Mouse (Mus musculus) stomach, postnatal 0 days (tissue): ENCODE measurements around the gene Slx4ip. TPM values are rescaled to one million over a fixed set of nuclear protein-coding genes. Genes with fewer than 3 reads are reported as not detected.

Source experiments
- ATAC-seq: fragments of 200-750 bp; cut with Nextera tagmentation; 2 replicates; pipeline ENCODE4 v1.8.0; 2017; ENCODE audit not compliant: low FRiP score, low TSS enrichment
- DNase-seq: peaks from one replicate; pipeline ENCODE4 v3.0.0-alpha.2; 2016; ENCODE audit warnings: low spot score
- H3K27ac ChIP-seq: fragments of 300-500 bp; sonication (generic); replicated peaks from 2 replicates; pipeline ENCODE4 v1.5.1; 2014; ENCODE audit warnings: mild to moderate bottlenecking, control low read depth
- H3K27me3 ChIP-seq: fragments of 300-500 bp; sonication (generic); 2 replicates; pipeline ENCODE4 v1.6.1; 2014; ENCODE audit warnings: low read length; ENCODE audit not compliant: control insufficient read depth, insufficient read depth
- H3K36me3 ChIP-seq: fragments of 300-500 bp; sonication (generic); 2 replicates; pipeline ENCODE4 v1.6.1; 2014; ENCODE audit warnings: low read length, mixed read lengths; ENCODE audit not compliant: control insufficient read depth, insufficient read depth
- H3K4me1 ChIP-seq: fragments of 300-500 bp; sonication (generic); replicated peaks from 2 replicates; pipeline ENCODE4 v1.6.1; 2014; ENCODE audit warnings: antibody characterized with exemption; ENCODE audit not compliant: control insufficient read depth, insufficient read depth
- H3K4me2 ChIP-seq: fragments of 300-500 bp; sonication (generic); replicated peaks from 2 replicates; pipeline ENCODE4 v1.6.1; 2014; ENCODE audit warnings: low read depth, mild to moderate bottlenecking, control low read depth, moderate library complexity
- H3K4me3 ChIP-seq: fragments of 300-500 bp; sonication (generic); 2 replicates; pipeline ENCODE4 v1.5.1; 2014; ENCODE audit warnings: low read depth, low read length, control low read depth
- H3K9ac ChIP-seq: fragments of 300-500 bp; sonication (generic); 2 replicates; pipeline ENCODE4 v1.6.1; 2014; ENCODE audit warnings: mild to moderate bottlenecking, low read length, control low read depth, mixed read lengths
- H3K9me3 ChIP-seq: fragments of 300-500 bp; sonication (generic); 2 replicates; pipeline ENCODE4 v1.6.1; 2016; ENCODE audit warnings: low read length; ENCODE audit not compliant: control insufficient read depth
- CTCF ChIP-seq: IDR thresholded peaks from 2 replicates; pipeline ENCODE4 v1.5.1; 2016; ENCODE audit warnings: antibody characterized with exemption, low read depth, mild to moderate bottlenecking, moderate library complexity
- EP300 ChIP-seq: optimal IDR thresholded peaks from 2 replicates; pipeline ENCODE3; 2016; ENCODE audit warnings: antibody characterized with exemption
- WGBS: fragments of 180-500 bp; shearing (Covaris S2); extraction: QIAGEN DNeasy Blood & Tissue Kit; methylation state at CpG from one replicate; pipeline ENCODE4 v1.1.7; 2014; 5-methylcytosine and 5-hydroxymethylcytosine counted together
- polyA plus RNA-seq: library from polyadenylated mRNA; unstranded; fragments of >200 nt; fragmentation: Nextera tagmentation; extraction: Ambion mirVana; gene quantifications from 2 replicates; pipeline ENCODE4 v1.2.1, GENCODE M21; 2015

Slx4ip gene
- polyA plus RNA-seq, 1 experiment from 2014 or later, result 2.1 TPM

DNA sequence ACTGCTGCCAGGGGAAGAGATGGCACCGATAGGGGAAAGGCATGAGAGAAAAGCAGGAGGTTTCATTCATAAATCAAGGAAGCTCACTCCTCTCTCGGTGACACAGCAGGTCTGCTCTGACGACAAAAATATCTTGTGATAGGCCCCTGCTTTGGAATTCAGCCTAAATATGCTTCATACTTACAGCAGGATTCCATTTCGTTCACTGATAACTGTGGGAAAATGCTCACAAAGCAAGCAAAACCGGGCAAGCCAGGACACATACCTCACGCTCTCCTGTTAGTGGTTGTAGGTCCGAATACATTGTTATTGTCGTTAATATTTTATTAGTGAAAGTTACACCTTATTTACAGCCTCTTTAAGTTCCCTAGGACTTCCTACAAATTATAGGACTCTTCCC lies 216.9 kb downstream of the Slx4ip start:
- 48% methylated on average over 8 of the region's 8 CpGs for WGBS
- no peak overlapping the region for H3K4me3 ChIP-seq
- no peaks in the 10 kb centered on the region for H3K27me3 ChIP-seq
- no peaks in the 10 kb centered on the region for H3K9me3 ChIP-seq
- H3K9ac ChIP-seq, result no peak overlapping the region
- H3K4me1 ChIP-seq, result no peaks in the 10 kb centered on the region; the same call in 1 of the 2 replicates
- ATAC-seq (no peak), DNase-seq (no peak)
- peaks cover 14% of the 10 kb centered on the region; the same call in 1 of the 2 replicates for H3K36me3 ChIP-seq
- no peak for TF ChIP-seq CTCF
- no peak for TF ChIP-seq EP300
- peak overlapping the region; percentile 41; the same call in 1 of the 2 replicates for H3K27ac ChIP-seq
- H3K4me2 ChIP-seq, result no peak overlapping the region

DNA sequence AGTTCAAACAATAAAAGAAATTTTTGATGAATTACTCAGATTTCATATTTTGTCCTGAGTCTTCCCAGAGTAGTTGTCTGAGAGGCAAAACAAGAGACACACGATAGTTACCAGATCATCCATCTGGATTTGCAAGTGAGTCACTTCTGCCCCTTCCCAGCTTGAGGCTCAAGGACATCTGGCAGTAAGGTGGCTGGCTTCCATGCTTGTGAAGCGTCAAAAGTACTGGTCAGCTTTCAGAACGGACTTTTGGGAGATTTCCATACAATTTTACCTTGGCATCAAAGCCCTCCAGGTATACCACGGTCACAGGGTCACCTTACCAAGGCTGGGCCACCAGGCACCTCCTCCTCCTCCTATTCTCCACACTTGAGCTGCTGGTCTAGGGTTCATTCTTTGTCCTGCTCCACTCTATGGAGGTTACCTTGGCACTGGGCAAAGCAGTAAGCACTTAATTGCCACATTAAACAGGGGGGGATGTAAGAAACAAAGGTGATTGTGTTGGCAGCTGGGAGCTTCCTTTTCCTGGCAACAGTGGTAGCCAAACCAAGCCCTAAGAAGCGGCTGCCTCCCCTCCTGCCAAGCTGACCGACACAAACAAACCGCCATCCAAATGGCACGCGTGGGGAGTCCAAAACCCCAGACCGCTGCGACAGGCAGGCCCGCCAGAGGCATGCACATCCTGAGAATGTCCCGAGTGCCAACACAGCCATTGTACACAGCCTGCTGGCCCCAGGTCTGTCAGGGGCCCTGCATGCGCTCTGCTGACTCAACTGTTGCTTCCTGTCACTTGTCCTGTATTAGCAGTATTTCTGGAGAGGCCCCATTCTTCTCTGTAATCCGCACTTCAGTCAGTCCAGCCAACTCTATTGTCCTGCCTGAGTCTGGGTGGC lies 218.5 kb downstream of the Slx4ip start:
- 0 out of 2 replicates have a peak overlapping the region, but pooled peaks have one; percentile 40 for H3K27ac ChIP-seq
- no peak for DNase-seq

GRCm38 (mm10) chr2:137110214-137110898 lies 219.3 kb downstream of the Slx4ip start:
- TF ChIP-seq CTCF, result peak; percentile 29; the same call in 1 of the 2 replicates
- TF ChIP-seq EP300, result no peak
- ATAC-seq, result no peak

More for the DNA sequence above, 218.5 kb downstream of the Slx4ip start:
- 55% methylated on average over 15 of the region's 15 CpGs for WGBS
- Histone ChIP-seq H3K4me2 (0 out of 2 replicates have a peak overlapping the region, but pooled peaks have one; percentile 8), H3K9me3 (no peaks in the 10 kb centered on the region), H3K36me3 (peaks cover 8% of the 10 kb centered on the region; the same call in 1 of the 2 replicates), H3K4me1 (no peaks in the 10 kb centered on the region; the same call in 1 of the 2 replicates), H3K9ac (no peak overlapping the region), H3K4me3 (no peak overlapping the region), H3K27me3 (no peaks in the 10 kb centered on the region)
- TF ChIP-seq EP300 (no peak), CTCF (no peak)
- ATAC-seq, result no peak

DNA sequence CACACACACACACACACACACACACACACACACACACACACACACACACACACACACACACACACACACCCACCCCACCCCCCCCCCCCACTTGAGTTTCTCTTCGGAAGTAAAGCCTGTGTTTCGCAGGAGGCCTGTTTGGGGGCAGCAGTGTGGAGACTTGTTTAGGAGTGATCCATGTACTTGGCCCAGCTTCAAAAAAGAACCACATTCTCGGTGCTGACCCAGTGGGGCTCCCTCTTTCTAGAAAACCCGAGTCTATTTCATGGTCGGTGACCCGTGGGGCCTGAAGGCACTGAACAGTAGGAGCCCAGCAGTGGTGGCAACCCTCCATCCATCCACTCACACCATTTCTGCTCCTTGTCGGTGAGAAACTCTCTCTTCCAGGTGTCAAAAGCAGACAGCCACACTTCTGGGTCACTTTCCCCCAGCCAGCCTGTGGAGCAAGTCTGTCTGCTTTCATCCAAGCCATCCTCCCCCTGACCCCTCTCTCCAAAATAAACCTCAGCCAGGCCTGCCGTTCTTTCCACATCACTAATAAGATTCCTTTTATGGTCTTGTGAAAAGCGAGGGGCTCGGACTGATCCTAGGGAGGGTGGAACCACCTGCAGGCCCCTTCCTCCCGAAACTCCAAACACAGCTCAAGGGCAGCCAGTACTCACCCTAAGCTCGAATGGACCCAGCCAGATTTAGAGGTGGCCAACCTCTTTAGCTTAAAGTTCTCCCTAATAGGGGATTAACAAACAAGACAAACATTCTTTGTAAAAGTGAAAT lies 222.5 kb downstream of the Slx4ip start:
- ATAC-seq, result no peak
- Histone ChIP-seq H3K9ac (peak overlapping the region; percentile 93), H3K4me1 (no peaks in the 10 kb centered on the region; the same call in 1 of the 2 replicates), H3K36me3 (no peaks in the 10 kb centered on the region), H3K27ac (peak overlapping the region; percentile 99), H3K4me3 (peak overlapping the region; percentile 81), H3K27me3 (no peaks in the 10 kb centered on the region), H3K4me2 (peak overlapping the region; percentile 94), H3K9me3 (no peaks in the 10 kb centered on the region)
- 13% methylated on average over 12 of the region's 12 CpGs for WGBS
- TF ChIP-seq CTCF, result no peak
- TF ChIP-seq EP300, result no peak
- DNase-seq, result peak; percentile 18

More at GRCm38 (mm10) chr2:137110214-137110898, 219.3 kb downstream of the Slx4ip start:
- H3K27ac ChIP-seq, result 0 out of 2 replicates have a peak overlapping the region, but pooled peaks have one; percentile 20
- DNase-seq, result no peak
- WGBS, result 56% methylated on average over 4 of the region's 4 CpGs
- no peak overlapping the region for H3K4me2 ChIP-seq
- H3K27me3 ChIP-seq, result no peaks in the 10 kb centered on the region
- no peak overlapping the region for H3K4me3 ChIP-seq
- H3K9ac ChIP-seq, result no peak overlapping the region
- H3K4me1 ChIP-seq, result no peaks in the 10 kb centered on the region; the same call in 1 of the 2 replicates
- H3K9me3 ChIP-seq, result no peaks in the 10 kb centered on the region
- peaks cover 4% of the 10 kb centered on the region; the same call in 1 of the 2 replicates for H3K36me3 ChIP-seq
